Mouse (Mus musculus) limb, embryonic 13.5 days (tissue): ENCODE measurements at regions not wholly inside any gene's neighbourhood (a gene's known extent, or its start where the extent isn't known, plus 50 kb on each side); places are given as distances from the start of the nearest gene placed in this dataset.
"Not testable (repeated sequence)": the region's sequence is repeated elsewhere in the genome, so short reads cannot be mapped to it uniquely, and the experiment has no call there.

Source experiments
- ATAC-seq: fragments of 200-750 bp; cut with Nextera tagmentation; 2 replicates; pipeline ENCODE4 v1.8.0; 2017; ENCODE audit warnings: low read depth, moderate number of reproducible peaks, moderate TSS enrichment; ENCODE audit not compliant: low FRiP score
- H3K27ac ChIP-seq: fragments of 300-500 bp; sonication (generic); 2 replicates; pipeline ENCODE4 v1.5.1; 2015; ENCODE audit warnings: inconsistent platforms, mild to moderate bottlenecking, moderate library complexity
- H3K27me3 ChIP-seq: fragments of 300-500 bp; sonication (generic); 2 replicates; pipeline ENCODE4 v1.6.1; 2015; ENCODE audit warnings: mild to moderate bottlenecking, inconsistent platforms
- H3K36me3 ChIP-seq: fragments of 300-500 bp; sonication (generic); 2 replicates; pipeline ENCODE4 v1.6.1; 2015; ENCODE audit warnings: inconsistent platforms, mild to moderate bottlenecking, moderate library complexity
- H3K4me1 ChIP-seq: fragments of 300-500 bp; sonication (generic); 2 replicates; pipeline ENCODE4 v1.6.1; 2015; ENCODE audit warnings: inconsistent platforms
- H3K4me2 ChIP-seq: fragments of 300-500 bp; sonication (generic); replicated peaks from 2 replicates; pipeline ENCODE4 v1.6.1; 2015; ENCODE audit warnings: inconsistent platforms, mild to moderate bottlenecking, moderate library complexity
- H3K4me3 ChIP-seq: fragments of 300-500 bp; sonication (generic); 2 replicates; pipeline ENCODE4 v1.5.1; 2015; ENCODE audit warnings: moderate library complexity, mild to moderate bottlenecking, inconsistent platforms
- H3K9ac ChIP-seq: fragments of 300-500 bp; sonication (generic); 2 replicates; pipeline ENCODE4 v1.6.1; 2015; ENCODE audit warnings: mild to moderate bottlenecking, inconsistent platforms
- H3K9me3 ChIP-seq: fragments of 300-500 bp; sonication (generic); 2 replicates; pipeline ENCODE4 v1.6.1; 2016; ENCODE audit warnings: inconsistent platforms
- whole genome bisulfite sequencing: fragments of 180-500 bp; shearing (Covaris S2); methylation state at CpG from one replicate; pipeline ENCODE4 v1.1.7; 2015; 5-methylcytosine and 5-hydroxymethylcytosine counted together

DNA sequence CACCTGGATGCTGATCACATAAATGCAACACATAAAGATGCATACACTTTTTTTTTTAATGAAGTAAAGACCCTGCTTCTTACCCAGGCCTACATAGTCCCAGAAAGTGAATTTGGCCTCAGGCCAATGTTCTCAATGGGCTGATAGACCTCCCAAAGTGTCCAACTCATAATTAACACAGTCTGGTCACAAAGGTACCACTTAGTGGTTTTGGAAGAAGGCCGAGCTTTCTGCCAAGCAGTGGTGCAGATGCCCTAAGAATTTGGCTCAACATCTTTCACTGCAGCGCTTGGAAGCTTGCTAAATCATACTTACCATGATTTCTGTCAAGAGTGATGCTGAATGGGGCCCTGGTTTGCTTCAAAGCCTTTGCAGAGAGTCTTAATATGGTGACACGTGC lies 706.4 kb upstream of the Rag2 start:
- Histone ChIP-seq H3K36me3 (no peaks in the 10 kb centered on the region), H3K27ac (no peak overlapping the region), H3K9ac (no peak overlapping the region), H3K4me1 (no peaks in the 10 kb centered on the region), H3K4me2 (no peak overlapping the region), H3K27me3 (no peaks in the 10 kb centered on the region), H3K4me3 (no peak overlapping the region), H3K9me3 (no peaks in the 10 kb centered on the region)
- peak; percentile 66; the same call in 1 of the 2 replicates for ATAC-seq
- 52% methylated on average over 3 of the region's 3 CpGs for WGBS

DNA sequence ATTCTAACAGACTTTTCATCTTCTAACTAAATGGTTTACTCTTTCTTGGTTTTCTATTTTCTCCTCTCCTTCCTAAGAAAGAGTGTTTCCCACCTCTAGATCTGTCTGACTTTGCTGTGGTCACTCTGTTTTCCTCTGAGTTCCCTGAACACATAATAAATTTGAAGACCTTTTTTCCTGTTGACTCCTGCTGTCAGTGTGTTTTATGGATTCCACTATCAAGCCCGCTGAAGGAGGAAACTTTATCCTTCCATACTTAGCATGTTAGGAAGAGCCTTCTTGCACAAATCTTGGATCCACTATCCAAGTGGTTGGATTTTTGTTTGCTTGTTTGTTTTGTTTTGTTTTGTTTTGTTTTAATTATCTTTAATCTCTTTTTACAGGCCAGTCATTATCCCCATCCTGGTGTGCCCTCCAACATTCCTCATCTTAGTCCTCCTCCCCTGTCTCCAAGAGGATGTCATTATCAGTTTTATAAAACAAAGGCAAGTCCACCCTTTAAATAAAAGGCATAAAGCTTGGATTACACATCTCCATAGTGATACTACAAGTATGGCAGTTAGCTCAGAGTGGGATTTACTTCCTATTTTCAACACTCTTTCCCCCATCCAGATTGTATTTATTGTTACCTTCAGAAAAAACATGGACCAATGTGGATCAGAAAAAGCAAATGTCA lies 704.8 kb upstream of the Rag2 start:
- Histone ChIP-seq H3K9me3 (no peaks in the 10 kb centered on the region), H3K36me3 (no peaks in the 10 kb centered on the region), H3K4me1 (no peaks in the 10 kb centered on the region), H3K27me3 (no peaks in the 10 kb centered on the region), H3K27ac (no peak overlapping the region), H3K4me3 (no peak overlapping the region), H3K4me2 (no peak overlapping the region), H3K9ac (no peak overlapping the region)
- 60% methylated on average over 1 of the region's 1 CpGs for WGBS
- no peak for ATAC-seq

GRCm38 (mm10) chr2:100948632-100949031 lies 675.9 kb upstream of the Rag2 start:
- H3K27ac ChIP-seq, ATAC-seq, H3K36me3 ChIP-seq, H3K9me3 ChIP-seq, H3K9ac ChIP-seq, H3K4me1 ChIP-seq, H3K27me3 ChIP-seq, H3K4me2 ChIP-seq, H3K4me3 ChIP-seq: not testable (repeated sequence)
- WGBS: 46% methylated on average over 3 of the region's 3 CpGs

DNA sequence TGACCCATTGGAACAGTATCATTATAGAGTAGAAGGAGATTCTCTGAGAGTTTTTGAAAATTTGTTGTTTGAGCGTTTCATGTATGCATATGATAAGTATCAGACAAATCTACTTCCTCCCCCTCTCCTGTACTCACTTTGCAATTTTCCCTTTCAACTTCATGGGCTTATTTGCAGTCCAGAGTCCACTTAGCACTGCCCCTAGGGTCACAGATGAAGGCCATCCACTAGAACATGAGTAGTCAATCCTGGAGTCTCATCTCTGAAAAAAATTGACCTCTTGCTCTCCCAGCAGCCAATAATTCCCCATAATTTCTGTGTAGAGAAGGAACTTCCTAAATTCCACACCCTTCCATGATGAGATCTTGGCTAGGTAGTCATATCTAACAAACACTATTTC lies 665.1 kb upstream of the Rag2 start:
- Histone ChIP-seq H3K9me3 (no peaks in the 10 kb centered on the region), H3K4me3 (no peak overlapping the region)

DNA sequence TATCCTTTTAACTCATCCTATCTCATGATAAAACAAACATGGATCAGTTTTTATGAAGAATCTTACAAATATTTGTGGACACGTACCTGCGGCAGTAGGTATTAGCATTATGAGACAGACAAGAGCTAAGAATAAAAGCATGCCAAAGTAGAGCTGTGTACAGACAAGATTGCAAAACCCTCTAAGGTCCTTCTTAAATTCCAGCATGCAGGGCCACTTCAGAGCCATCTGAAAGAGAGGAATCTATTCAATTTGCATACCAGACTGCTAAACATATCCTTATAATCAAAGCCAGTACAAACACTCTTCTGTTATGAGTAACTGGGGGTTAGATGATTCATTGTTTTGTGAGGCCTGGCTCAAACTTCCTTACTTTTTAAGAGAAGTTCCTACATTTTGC lies 659.9 kb upstream of the Rag2 start:
- Histone ChIP-seq H3K4me1 (no peaks in the 10 kb centered on the region), H3K9ac (no peak overlapping the region), H3K9me3 (no peaks in the 10 kb centered on the region), H3K36me3 (no peaks in the 10 kb centered on the region), H3K27ac (no peak overlapping the region), H3K27me3 (no peaks in the 10 kb centered on the region), H3K4me2 (no peak overlapping the region), H3K4me3 (no peak overlapping the region)
- no peak for ATAC-seq
- WGBS: 89% methylated on average over 2 of the region's 2 CpGs

More for the DNA sequence above, 665.1 kb upstream of the Rag2 start:
- 86% methylated on average over 1 of the region's 1 CpGs for WGBS
- H3K27ac ChIP-seq: no peak overlapping the region
- no peak for ATAC-seq
- no peaks in the 10 kb centered on the region for H3K36me3 ChIP-seq
- H3K4me1 ChIP-seq: no peaks in the 10 kb centered on the region
- H3K9ac ChIP-seq: no peak overlapping the region
- no peak overlapping the region for H3K4me2 ChIP-seq
- H3K27me3 ChIP-seq: no peaks in the 10 kb centered on the region

DNA sequence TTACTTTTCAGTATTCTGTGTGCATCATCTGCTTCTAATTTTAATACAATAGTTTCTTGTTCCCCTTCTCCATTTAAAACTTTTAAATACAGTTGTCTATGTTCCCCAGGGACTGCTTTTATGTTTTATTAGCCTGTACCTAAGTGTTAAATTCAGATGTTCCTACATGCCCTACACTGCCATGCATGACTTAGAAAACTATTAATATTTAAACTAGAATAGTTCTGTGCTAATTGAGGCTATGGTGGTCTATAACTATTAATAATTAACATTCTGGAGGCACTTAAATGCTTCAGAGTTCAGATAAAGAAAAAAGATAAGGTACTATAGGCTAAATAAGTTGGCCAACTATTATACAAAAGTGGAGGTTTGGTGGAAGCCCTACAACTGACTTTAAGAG lies 647.3 kb upstream of the Rag2 start:
- no peaks in the 10 kb centered on the region for H3K27me3 ChIP-seq
- H3K4me3 ChIP-seq: no peak overlapping the region
- no peaks in the 10 kb centered on the region for H3K4me1 ChIP-seq
- H3K9ac ChIP-seq: no peak overlapping the region
- H3K9me3 ChIP-seq: no peaks in the 10 kb centered on the region
- no peaks in the 10 kb centered on the region for H3K36me3 ChIP-seq
- no peak overlapping the region for H3K27ac ChIP-seq
- H3K4me2 ChIP-seq: no peak overlapping the region
- ATAC-seq: no peak

- Histone ChIP-seq H3K36me3 (no peaks in the 10 kb centered on the region), H3K9me3 (no peaks in the 10 kb centered on the region), H3K27ac (no peak overlapping the region), H3K4me2 (no peak overlapping the region), H3K27me3 (no peaks in the 10 kb centered on the region), H3K4me3 (no peak overlapping the region), H3K9ac (no peak overlapping the region), H3K4me1 (no peaks in the 10 kb centered on the region)
- 63% methylated on average over 1 of the region's 1 CpGs for WGBS
- ATAC-seq: no peak
Measured at GRCm38 (mm10) chr2:100982362-100982761, 642.2 kb upstream of the Rag2 start.

DNA sequence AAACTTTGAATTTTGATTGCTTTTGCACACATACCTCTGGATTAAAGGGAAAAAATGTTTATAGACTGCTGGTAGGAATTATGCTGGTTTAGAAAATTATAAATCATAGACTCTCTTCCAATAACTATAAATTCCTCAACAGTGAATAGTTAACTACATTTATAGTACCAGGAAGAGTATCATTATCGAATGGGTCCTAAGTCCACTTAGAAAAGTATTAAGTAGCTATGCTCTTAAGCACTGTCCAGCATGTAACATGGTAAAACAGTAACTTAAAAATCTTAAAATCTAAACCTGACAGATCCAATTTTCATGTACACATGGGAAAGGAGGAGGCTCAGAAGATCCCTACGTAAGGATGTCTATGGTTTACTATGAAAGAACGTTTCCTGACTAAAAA lies 609.2 kb upstream of the Rag2 start:
- no peak for ATAC-seq
- no peak overlapping the region for H3K4me2 ChIP-seq
- 88% methylated on average over 3 of the region's 3 CpGs for WGBS
- H3K27ac ChIP-seq: no peak overlapping the region
- H3K9me3 ChIP-seq: no peaks in the 10 kb centered on the region
- no peaks in the 10 kb centered on the region for H3K36me3 ChIP-seq
- H3K4me1 ChIP-seq: no peaks in the 10 kb centered on the region
- H3K4me3 ChIP-seq: no peak overlapping the region
- H3K9ac ChIP-seq: no peak overlapping the region
- H3K27me3 ChIP-seq: no peaks in the 10 kb centered on the region

DNA sequence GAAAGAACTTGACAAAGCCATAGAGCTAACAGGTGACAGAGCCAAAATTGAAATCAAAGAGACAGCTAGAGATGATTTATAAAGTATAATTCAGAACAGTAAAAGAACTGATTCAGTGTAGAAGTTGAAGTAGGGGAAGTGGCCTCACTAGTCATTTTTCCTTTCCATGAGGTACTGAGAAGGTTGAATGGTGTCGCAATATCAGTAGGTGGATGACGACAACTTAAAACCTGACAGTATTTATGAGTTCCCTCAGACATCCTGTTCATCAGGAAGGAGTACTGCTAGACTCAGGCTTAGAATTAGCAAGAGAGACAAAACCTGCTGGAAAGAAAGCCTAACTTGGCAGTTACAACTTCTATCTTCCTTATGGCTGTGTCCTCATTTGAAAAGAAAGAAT lies 605.1 kb upstream of the Rag2 start:
- Histone ChIP-seq H3K4me3 (no peak overlapping the region), H3K27me3 (no peaks in the 10 kb centered on the region), H3K4me2 (no peak overlapping the region), H3K36me3 (no peaks in the 10 kb centered on the region), H3K4me1 (no peaks in the 10 kb centered on the region), H3K9ac (no peak overlapping the region), H3K27ac (no peak overlapping the region), H3K9me3 (no peaks in the 10 kb centered on the region)
- no peak for ATAC-seq
- WGBS: 80% methylated on average over 2 of the region's 2 CpGs

DNA sequence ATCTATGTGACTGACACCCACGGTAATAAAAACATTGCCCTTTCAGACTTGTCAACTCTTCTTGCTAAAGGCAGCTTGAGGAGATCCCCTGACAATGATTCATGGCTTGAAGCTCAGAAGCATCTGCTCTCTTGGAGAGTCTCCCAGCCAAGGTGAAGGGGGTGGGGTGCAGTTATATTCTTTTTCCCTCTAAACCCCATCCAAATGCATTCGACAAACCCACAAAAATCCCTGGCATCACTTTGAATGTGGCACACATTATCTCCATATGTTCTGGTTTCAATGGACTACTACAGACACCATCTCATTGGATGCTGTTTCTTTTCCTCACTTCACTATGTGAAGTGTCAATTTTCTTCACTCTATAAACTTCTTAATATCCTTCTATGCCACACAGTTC lies 603.0 kb upstream of the Rag2 start:
- Histone ChIP-seq H3K27ac (no peak overlapping the region), H3K36me3 (no peaks in the 10 kb centered on the region), H3K9me3 (no peaks in the 10 kb centered on the region), H3K27me3 (no peaks in the 10 kb centered on the region), H3K4me2 (no peak overlapping the region), H3K4me1 (no peaks in the 10 kb centered on the region), H3K9ac (no peak overlapping the region), H3K4me3 (no peak overlapping the region)
- ATAC-seq: no peak
- 78% methylated on average over 2 of the region's 2 CpGs for WGBS

- Histone ChIP-seq H3K9me3 (no peaks in the 10 kb centered on the region), H3K4me1 (no peaks in the 10 kb centered on the region), H3K27ac (no peak overlapping the region), H3K4me2 (no peak overlapping the region), H3K27me3 (no peaks in the 10 kb centered on the region), H3K9ac (no peak overlapping the region), H3K4me3 (no peak overlapping the region), H3K36me3 (no peaks in the 10 kb centered on the region)
- 73% methylated on average over 3 of the region's 3 CpGs for WGBS
- no peak for ATAC-seq
Measured at GRCm38 (mm10) chr2:101043050-101043449, 581.5 kb upstream of the Rag2 start.

GRCm38 (mm10) chr2:101062939-101063338 lies 561.6 kb upstream of the Rag2 start:
- Histone ChIP-seq H3K9me3 (no peaks in the 10 kb centered on the region), H3K4me2 (no peak overlapping the region), H3K4me1 (no peaks in the 10 kb centered on the region), H3K4me3 (no peak overlapping the region), H3K36me3 (no peaks in the 10 kb centered on the region), H3K9ac (no peak overlapping the region), H3K27me3 (no peaks in the 10 kb centered on the region), H3K27ac (no peak overlapping the region)
- WGBS: 79% methylated on average over 4 of the region's 4 CpGs
- no peak for ATAC-seq

DNA sequence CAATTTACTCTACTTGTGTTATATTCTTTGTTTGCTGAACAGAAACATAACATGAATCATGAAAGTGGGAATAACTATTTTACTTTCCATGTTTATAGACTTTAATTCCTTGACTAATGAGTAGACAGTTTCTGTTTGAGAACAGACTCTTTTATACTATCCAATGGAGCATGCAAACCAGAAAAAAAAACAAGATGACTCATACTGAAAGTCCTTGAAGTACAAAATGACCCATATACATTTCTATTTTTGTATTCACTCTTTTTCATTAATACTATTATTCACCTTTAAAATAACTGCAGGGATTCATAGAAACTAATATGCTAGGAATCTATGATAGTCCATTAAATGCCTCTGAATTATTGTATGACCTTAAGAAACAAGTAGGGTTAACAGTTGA lies 549.5 kb upstream of the Rag2 start:
- Histone ChIP-seq H3K4me2 (no peak overlapping the region), H3K4me3 (no peak overlapping the region), H3K4me1 (no peaks in the 10 kb centered on the region), H3K9ac (no peak overlapping the region), H3K27me3 (no peaks in the 10 kb centered on the region), H3K27ac (no peak overlapping the region), H3K36me3 (no peaks in the 10 kb centered on the region), H3K9me3 (no peaks in the 10 kb centered on the region)
- no peak for ATAC-seq
